Mouse (Mus musculus): ENCODE data around the gene Dock2. TPM values are rescaled to one million over a fixed set of nuclear protein-coding genes. Genes with fewer than 3 reads are reported as not detected.

Gene Dock2
- total RNA-seq, 2 experiments from 2014 or later: 83.5 to 100 TPM

DNA sequence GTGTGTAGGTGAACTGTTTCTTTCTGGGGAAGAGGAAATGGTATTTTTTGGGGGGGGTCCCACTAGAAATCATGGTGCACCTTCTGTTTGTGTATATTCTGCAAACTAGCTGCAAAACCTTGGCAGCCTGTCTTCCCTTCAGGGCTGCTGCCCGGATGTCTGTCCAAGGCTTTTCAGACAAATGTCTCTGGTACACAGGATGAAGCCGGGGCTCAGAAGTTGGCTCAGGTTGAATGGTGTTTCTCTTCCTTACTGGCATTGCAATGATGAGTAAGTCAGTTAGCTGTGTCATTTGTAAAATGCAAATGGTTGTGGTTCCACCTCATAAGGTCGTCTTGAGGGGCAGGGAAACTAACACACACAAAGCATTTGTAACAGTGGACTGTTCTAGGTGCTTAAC is 477.5 kb downstream of the Dock2 start:
- no peak for ATAC-seq (replicated peaks; ENCODE audit: poor library complexity)

GRCm38 (mm10) chr11:34300064-34300463 is 483.6 kb downstream of the Dock2 start:
- no peak for ATAC-seq (replicated peaks; ENCODE audit: poor library complexity)

GRCm38 (mm10) chr11:34299550-34299949 is 484.1 kb downstream of the Dock2 start:
- ATAC-seq (replicated peaks; ENCODE audit: poor library complexity): peak; percentile 76

DNA sequence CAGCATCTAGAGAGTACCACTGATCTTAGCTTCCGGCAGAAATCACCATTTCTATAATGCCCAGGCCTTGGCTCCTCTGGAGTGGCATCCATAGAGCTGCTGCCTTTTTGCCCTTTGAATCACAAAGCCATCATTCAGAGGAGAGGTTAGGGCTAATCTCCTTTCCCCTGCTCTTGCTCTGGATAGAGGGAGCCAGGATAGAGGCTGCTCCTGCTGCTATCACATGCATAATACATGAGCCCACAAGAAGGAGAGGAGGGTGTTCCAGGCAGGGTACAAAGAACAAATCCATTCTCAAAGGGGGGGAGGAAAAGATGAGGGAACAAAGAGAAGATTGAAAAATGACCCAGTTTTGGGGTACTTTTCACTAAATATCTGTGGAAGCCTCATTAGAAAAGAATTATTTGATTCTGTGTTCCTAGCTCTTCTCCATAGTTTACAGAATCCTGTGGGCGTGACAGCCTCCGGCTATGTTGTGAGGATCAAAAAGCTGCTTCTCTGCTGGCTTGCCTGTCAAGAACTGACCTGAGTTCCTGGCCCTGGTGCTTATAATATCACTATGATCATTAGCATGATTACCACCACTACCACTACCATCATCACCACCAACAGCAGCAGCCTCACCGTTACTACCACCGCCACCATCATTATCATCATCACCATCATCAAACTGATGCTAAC is 485.9 kb downstream of the Dock2 start:
- ATAC-seq (replicated peaks; ENCODE audit: poor library complexity): no peak

GRCm38 (mm10) chr11:34291304-34291703 is 492.4 kb downstream of the Dock2 start:
- ATAC-seq (replicated peaks; ENCODE audit: poor library complexity): no peak

DNA sequence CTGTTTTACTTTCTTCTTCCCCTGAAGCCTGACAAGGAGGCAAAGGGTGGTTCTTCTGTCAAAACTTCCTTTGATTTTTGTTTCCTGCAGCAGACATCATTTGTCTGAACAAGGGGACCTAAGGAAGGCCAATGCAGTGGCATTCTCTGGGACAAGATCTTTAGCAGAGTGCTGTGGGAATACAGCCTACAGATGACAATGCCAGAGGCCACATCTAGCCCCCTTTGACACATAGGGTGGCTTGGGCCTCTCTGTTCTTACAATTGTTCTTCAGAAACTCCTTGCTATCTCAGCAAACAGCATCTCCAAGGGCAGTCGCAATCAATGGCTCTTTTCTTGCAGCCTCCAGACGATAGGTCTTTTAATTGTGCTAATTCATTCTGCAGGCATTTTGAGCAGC is 493.0 kb downstream of the Dock2 start:
- no peak for ATAC-seq (replicated peaks; ENCODE audit: poor library complexity)

- no peak for ATAC-seq (replicated peaks; ENCODE audit: poor library complexity)
Measured at GRCm38 (mm10) chr11:34290265-34290664, 493.4 kb downstream of the Dock2 start.

DNA sequence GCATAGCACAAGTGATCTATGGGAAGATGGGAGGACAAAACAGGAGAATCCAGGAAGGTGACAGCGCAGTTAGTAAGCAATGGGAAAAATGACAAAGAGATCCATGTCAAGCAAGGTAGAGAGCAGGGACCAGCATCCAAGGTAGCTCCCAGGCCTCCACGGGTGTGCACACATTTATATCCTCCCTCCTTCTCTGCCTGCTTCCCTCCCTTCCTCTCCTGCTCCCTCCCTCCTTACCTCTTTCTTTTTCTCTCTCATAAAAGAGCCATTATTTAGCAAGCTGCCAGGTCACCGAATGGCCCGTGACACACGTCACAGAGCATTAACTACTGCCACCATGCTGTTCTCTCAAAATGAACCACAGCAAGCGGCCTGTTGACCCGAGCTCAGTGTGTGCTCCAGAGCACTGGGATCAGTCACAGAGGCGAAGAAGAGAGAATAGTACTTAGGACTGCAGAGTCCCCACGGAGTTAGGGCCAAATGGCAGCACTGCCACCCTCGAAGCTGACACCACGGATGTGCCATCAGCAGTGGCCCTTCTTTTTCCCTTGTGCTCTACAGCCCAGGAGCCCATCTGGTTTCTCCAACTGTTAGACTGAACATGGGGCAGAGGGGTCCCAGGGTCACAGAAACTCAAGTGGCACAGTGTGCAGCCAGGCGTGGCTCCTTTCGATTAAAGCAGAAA is 499.4 kb downstream of the Dock2 start:
- no peak for ATAC-seq (replicated peaks; ENCODE audit: poor library complexity)

DNA sequence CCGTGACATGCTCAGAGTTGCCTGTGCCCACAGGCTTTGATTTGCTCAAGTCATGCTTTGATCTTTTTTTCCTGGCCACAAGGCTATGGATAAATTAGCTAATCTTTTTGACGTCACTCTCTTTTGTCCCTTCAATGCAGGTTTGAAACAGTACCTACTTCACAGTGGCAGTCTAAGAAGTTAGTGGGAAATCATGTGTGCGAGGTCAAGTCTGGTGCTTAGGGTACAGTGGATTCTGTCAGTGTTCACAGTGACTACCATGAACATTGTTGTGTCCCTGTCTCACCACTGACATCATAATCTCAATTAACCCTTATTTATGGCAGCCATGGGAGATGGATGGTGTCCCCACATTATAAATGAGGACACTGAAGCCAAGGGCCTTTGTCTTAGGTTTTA is 506.6 kb downstream of the Dock2 start:
- no peak for ATAC-seq (replicated peaks; ENCODE audit: poor library complexity)

- no peak for ATAC-seq (replicated peaks; ENCODE audit: poor library complexity)
Measured at GRCm38 (mm10) chr11:34276363-34277046, 507.2 kb downstream of the Dock2 start.

GRCm38 (mm10) chr11:34275941-34276340 is 507.8 kb downstream of the Dock2 start:
- peak; percentile 81 for ATAC-seq (replicated peaks; ENCODE audit: poor library complexity)

DNA sequence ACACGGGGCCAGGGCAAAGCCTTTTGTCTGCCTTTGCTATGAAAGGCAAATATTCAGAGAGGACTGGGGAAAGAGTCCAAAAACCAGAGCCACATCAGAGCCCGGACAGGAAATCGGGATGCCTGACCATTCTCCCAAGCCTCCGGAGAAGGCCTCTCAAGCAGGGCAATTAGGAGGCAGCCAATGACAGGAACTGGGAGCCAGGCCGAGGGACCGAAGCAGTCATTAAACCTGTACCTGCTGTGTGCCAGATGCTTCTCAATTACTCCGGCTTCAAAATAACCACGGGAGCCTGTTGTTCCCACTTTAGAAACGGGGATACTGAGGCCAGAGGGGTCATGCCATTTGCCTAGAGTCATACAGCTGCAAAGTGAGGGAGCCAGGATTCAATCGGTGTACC is 511.7 kb downstream of the Dock2 start:
- ATAC-seq (replicated peaks; ENCODE audit: poor library complexity): no peak

DNA sequence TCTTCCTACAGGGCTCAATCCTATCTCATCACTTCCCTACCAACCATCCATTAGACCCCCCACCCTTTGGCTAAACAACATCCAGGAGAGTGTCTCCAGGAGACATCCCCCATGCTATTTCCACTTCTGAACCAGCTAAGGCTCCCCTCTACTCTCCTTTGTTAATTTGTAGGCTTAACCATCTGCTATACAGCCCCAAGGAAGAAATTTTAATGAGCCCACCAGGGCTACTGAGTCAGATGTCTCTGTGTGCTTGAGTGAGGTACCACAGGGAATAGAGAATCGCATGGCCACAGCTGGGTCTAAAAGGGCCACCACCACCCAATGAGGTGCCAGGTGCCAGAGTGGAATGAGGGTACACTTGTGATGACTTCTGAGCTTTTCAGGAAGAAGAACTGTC is 519.6 kb downstream of the Dock2 start:
- ATAC-seq (replicated peaks; ENCODE audit: poor library complexity): no peak

GRCm38 (mm10) chr11:34258849-34259469 is 524.7 kb downstream of the Dock2 start:
- ATAC-seq (replicated peaks; ENCODE audit: poor library complexity): no peak

DNA sequence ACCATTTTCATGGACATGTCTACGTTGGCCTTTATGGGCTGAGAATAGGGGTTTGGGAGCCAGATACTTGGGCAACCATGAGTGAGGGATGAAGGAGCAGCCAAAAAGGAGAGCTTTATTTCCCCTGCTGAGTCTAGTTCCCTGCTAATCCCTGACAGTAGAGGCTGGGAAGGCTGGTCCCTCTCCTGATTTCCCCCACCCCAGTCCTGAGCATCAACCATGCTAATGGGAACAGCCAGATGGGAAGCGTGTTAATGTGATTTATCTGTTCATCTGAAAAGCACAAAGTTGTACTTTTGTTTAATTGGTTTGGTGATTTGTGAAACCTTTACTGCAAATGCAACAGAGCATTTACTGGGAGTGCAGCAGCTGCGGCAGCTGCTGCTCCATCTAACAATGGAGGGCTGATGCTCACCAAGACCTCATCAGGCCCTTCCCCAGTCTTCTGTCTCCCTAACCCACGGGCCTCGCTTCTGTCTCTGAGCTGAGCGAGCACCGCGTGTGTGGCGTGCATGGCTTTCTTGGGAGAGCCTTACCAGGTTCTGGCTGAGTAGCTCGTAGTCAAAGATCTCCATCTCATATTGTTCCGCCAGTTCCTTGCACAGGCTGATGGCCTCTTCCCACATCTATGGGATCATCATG is 526.0 kb downstream of the Dock2 start:
- ATAC-seq (replicated peaks; ENCODE audit: poor library complexity): no peak

GRCm38 (mm10) chr11:34242979-34243378 is 540.7 kb downstream of the Dock2 start:
- no peak for ATAC-seq (replicated peaks; ENCODE audit: poor library complexity)

DNA sequence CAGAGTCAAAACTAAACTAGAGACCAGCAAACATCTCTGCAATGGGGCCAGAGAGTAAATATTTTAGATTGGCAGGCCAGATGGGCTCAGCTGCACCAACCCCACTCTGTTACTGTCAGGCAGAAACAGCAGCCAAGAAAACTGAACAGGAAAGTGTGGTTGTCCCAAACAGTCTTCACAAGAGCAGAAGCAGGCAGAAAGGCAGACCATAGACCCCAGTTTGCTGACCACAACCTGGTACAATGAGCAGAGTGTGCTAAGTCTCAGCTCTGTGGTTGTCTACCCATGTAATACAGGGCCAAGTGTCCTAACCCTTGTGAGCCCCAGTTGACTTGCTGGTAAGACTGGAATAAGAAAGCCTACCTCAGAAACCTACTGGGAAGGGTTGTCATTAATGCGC is 543.4 kb downstream of the Dock2 start:
- peak; percentile 23; the same call in 1 of the 2 replicates for ATAC-seq (replicated peaks; ENCODE audit: poor library complexity)

- ATAC-seq (replicated peaks; ENCODE audit: poor library complexity): no peak
Measured at GRCm38 (mm10) chr11:34239691-34240090, 544.0 kb downstream of the Dock2 start.

GRCm38 (mm10) chr11:34236885-34237284 is 546.8 kb downstream of the Dock2 start:
- no peak for ATAC-seq (replicated peaks; ENCODE audit: poor library complexity)

- peak; percentile 77 for ATAC-seq (replicated peaks; ENCODE audit: poor library complexity)
Measured at GRCm38 (mm10) chr11:34236091-34236759, 547.5 kb downstream of the Dock2 start.
